Mouse (Mus musculus) retina, adult 2 months (tissue): ENCODE results near the gene A830031A19Rik.

Source experiments
- DNase-seq: peaks from one replicate; pipeline ENCODE4 v3.0.0-alpha.2; 2012; ENCODE audit warnings: low read depth, low spot score

Gene A830031A19Rik

GRCm38 (mm10) chr11:24074634-24075104, at the start of gene A830031A19Rik:
TSS of gene A830031A19Rik (minus strand) at chr11:24075054.
- no peak for DNase-seq

DNA sequence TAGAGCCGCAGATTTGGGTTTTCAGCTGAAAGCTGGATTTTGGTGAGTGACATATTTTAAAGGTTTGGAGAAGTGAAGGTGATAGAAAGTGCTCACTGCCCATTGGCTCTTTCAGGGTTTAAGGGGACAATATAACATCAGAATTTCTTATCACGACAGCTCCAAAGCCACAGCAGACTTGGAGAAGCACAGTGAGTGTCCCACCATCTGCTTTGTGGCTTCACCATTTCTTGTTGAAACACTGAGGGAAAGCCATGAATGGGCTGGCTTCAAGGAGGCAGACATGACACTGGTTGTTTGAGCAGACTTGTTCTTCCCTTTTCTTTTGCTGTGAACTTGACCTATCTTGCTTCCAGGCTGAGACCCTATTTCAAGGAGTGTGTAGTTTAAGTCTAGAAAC, 49.1 kb upstream of the A830031A19Rik start:
- DNase-seq: no peak

DNA sequence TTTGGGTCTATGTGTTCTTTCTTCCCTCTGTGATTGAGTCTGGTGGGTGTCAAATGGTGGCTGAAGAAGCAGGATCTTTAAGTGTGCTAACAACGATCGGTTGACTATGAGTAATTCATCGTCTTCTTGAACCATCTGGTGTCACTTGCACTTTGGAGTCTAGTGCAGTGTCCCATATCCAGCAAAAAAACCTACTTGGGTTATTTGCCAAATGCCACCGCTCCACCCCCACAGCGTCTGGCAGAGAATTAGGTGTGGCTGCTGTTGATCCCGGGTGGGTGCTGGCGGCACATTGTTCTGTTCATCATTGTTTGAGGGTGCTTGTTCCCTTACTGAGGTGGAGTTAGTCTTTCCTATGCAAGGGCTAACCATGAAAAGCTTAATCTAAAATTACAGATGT, 48.0 kb upstream of the A830031A19Rik start:
- no peak for DNase-seq

GRCm38 (mm10) chr11:24121136-24121535, 46.3 kb upstream of the A830031A19Rik start:
- DNase-seq: no peak

- DNase-seq: no peak
These were observed 41.9 kb upstream of the A830031A19Rik start for GRCm38 (mm10) chr11:24116582-24117318.

- no peak for DNase-seq
These were observed 41.2 kb upstream of the A830031A19Rik start for GRCm38 (mm10) chr11:24116041-24116440.

DNA sequence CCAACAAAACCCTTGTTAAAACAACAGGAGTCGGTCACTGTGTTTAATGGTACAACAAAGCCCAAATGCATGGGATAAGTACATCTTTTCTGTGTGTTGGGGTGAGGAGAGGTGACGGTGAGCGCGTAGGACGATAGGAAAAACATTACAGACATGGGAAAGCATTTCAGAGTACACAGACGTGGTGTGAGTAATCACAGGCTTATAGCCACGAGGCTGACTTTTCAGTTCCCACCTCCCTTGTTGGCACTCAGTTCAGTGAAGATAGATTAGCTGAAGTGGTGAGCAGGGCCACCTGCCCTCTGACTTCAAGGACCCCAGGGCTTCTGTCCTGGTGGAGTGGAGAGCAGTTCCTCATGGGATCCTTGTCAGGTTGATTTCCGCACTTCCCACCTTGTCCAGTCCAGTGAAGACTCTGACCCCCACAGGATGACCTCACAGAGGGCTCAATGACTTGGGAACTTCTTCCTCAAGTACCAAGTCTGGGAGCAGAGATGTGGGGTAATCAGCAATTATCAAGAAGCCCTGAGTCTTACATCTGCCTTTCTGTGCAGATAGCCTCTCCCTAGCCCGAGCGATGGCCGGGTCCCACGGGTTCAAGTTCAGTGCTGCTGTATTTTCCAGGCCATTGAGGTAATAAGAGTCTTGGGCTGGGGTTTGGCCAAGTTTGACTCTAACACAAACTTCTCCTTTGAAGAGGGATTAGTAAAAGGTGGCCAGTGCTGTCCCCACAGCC, 40.3 kb upstream of the A830031A19Rik start:
- no peak for DNase-seq

DNA sequence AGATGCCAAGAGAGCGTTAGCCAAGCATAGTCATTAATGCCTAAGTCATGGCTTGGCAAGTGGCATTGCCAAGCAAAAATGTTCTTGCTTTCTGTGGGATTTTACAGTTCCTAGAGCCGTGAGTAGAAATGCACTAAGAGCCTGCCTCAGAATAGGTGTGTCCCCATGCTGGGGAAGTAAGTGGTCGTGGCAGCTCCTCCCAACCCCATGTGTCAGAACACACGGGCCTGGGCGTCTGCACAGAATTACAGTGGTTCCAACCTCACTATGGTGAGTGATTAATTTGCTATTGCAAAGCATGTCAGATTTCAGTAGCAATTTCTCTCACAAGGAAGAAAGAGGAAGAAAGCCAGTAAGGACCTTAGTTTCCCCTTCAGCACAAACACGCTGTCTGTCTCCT, 36.9 kb upstream of the A830031A19Rik start:
- no peak for DNase-seq

DNA sequence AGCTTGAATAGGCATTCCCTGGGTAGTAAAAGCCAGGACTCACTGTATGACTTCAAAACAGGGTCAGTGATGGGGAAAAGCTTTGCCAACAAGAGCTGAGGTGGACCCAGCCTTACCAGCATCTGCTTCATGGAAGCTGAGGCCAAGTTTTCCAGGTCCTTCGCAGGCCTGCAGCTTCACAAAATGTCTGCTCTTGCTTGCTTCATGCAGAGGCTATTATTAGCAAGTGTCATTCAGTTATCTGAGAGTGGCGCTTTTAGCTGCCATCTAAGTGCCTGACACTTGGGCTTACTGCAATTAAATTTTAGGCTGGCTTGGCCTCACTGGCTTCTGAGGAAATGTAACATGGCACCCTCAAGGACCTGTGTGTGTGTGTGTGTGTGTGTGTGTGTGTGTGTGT, 35.3 kb upstream of the A830031A19Rik start:
- no peak for DNase-seq

DNA sequence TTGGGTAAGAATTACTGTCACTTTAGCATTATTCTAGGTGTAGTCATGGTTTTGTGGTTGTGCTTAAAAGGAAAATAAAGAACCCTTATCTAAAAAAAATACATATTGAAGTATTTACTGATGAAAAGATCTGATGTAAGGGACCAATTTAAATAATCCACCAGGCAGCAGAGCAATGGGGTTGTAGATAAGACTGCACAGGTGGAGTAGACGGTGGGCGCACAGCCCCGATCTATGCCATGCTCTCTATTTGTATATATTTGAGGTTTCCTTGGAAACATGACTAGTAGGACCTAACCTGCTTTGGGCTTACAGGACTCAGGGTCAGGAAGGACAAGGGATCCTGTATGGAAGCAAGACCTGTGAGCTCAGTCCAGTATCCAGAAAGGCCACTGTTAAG, 34.5 kb upstream of the A830031A19Rik start:
- DNase-seq: no peak

GRCm38 (mm10) chr11:24108974-24109373, 34.1 kb upstream of the A830031A19Rik start:
- DNase-seq: no peak

GRCm38 (mm10) chr11:24107414-24107813, 32.6 kb upstream of the A830031A19Rik start:
- DNase-seq: no peak

- DNase-seq: no peak
These were observed 28.4 kb upstream of the A830031A19Rik start for GRCm38 (mm10) chr11:24103128-24103742.

- no peak for DNase-seq
These were observed 27.5 kb upstream of the A830031A19Rik start for GRCm38 (mm10) chr11:24102372-24102771.

- DNase-seq: no peak
These were observed 26.8 kb upstream of the A830031A19Rik start for GRCm38 (mm10) chr11:24101625-24102024.

GRCm38 (mm10) chr11:24100449-24101070, 25.7 kb upstream of the A830031A19Rik start:
- no peak for DNase-seq

- no peak for DNase-seq
These were observed 25.0 kb upstream of the A830031A19Rik start for GRCm38 (mm10) chr11:24099886-24100293.

DNA sequence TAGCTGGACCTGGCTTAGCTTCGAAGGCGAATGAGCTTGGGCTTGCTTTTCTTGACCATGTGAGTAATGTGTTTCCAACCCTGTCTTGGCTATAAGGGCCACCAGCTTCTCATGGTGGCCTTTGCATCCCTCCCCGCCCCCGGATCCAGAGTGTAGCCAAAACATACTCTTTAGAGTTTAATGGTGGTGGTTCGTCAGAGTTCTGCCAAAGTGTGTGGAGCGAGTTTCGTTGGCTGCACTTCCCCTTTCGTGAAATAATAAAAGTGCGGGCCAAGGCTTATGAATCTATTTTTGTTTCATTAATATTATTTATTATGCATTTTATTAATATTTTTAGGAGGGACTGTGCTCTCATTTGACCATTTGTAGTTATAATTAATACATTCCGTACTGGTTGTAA, 24.4 kb upstream of the A830031A19Rik start:
- no peak for DNase-seq

DNA sequence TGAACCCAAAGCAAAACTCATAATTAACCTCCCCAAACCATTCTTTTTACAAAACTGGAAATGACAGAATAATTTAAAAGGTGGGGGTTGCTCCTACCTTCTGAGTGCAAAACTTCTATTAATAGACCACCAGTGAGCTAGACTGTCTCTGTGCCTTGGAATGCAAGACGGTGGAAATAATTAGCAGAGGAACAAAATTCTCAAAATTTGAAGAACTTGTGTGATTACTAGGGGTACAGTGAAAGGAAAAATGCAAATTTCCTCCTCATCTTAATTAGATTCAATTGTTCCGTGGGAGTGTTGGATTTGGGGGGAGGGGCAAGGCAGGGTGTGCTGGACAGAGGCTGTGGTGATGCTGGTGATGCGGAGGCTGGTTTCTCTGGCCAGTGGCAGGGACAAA, 23.8 kb upstream of the A830031A19Rik start:
- no peak for DNase-seq

GRCm38 (mm10) chr11:24098069-24098468, 23.2 kb upstream of the A830031A19Rik start:
- no peak for DNase-seq

- no peak for DNase-seq
These were observed 22.2 kb upstream of the A830031A19Rik start for GRCm38 (mm10) chr11:24097026-24097425.

DNA sequence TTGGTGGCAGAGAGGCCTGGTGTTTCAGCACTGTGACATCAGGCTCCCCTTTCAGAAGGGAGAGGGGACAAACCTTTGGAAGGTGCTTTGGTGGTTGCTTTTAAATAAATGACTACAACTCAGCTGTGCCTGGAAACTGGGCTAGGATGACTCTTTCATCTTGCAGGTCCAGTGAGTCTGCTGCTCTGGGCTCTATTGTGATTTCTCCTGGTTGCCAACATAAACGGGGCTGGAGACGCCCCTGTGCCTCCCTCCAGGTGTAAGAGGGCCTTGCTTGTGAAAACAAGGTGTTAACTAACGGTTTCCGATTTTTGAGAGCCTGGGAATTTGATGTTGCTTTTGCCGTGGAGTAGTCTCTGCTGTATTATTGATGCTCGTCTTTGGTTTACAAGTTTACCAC, 21.6 kb upstream of the A830031A19Rik start:
- no peak for DNase-seq
